Mouse (Mus musculus) CH12.LX (cell line): ENCODE measurements around the gene Anapc15.

Experiments used
- CHD2 ChIP-seq: IDR thresholded peaks from 2 replicates; pipeline ENCODE4 v1.6.1; 2011; ENCODE audit warnings: low read length, improper control_type of control experiment
- CTCF ChIP-seq, 2 experiments: IDR thresholded peaks in 1 of 2; conservative IDR thresholded peaks in 1 of 2; 2 replicates each; pipeline ENCODE4 v1.5.1; 2011 to 2012; ENCODE audit warnings: low read depth in 2 of 2, low read length in 2 of 2, improper control_type of control experiment in 1 of 2, inconsistent platforms in 1 of 2, mild to moderate bottlenecking in 1 of 2, moderate library complexity in 1 of 2
- JUN ChIP-seq: IDR thresholded peaks from 2 replicates; pipeline ENCODE4 v1.6.1; 2011; ENCODE audit warnings: low read depth, mild to moderate bottlenecking, low read length, improper control_type of control experiment, moderate library complexity; ENCODE audit not compliant: insufficient read depth
- MXI1 ChIP-seq: IDR thresholded peaks from 2 replicates; pipeline ENCODE4 v1.6.1; 2011; ENCODE audit warnings: mild to moderate bottlenecking, low read depth, low read length, improper control_type of control experiment
- POLR2A ChIP-seq: IDR thresholded peaks from 2 replicates; pipeline ENCODE4 v1.6.1; 2011; ENCODE audit warnings: low read depth, mild to moderate bottlenecking, improper control_type of control experiment, low read length
- RAD21 ChIP-seq: IDR thresholded peaks from 2 replicates; pipeline ENCODE4 v1.6.1; 2011; ENCODE audit warnings: low read depth, mild to moderate bottlenecking, low read length, improper control_type of control experiment, moderate library complexity
- SIN3A ChIP-seq: IDR thresholded peaks from 2 replicates; pipeline ENCODE4 v1.6.1; 2012; ENCODE audit warnings: low read length, improper control_type of control experiment, inconsistent platforms
- SMC3 ChIP-seq: IDR thresholded peaks from 2 replicates; pipeline ENCODE4 v1.6.1; 2011; ENCODE audit warnings: low read depth, low read length, improper control_type of control experiment
- UBTF ChIP-seq: IDR thresholded peaks from 2 replicates; pipeline ENCODE4 v1.6.1; 2012; ENCODE audit warnings: low read depth, mild to moderate bottlenecking, inconsistent platforms, low read length, improper control_type of control experiment, moderate library complexity
- USF1 ChIP-seq: IDR thresholded peaks from 2 replicates; pipeline ENCODE4 v1.6.1; 2014; ENCODE audit warnings: low read depth, mild to moderate bottlenecking, inconsistent platforms, low read length, improper control_type of control experiment
- ZMIZ1 ChIP-seq: IDR thresholded peaks from 2 replicates; pipeline ENCODE4 v1.6.1; 2012; ENCODE audit warnings: low read depth, mild to moderate bottlenecking, inconsistent platforms, low read length, improper control_type of control experiment
- ZNF384 ChIP-seq: IDR thresholded peaks from 2 replicates; pipeline ENCODE4 v1.6.1; 2012; ENCODE audit warnings: low read depth, low read length, improper control_type of control experiment, inconsistent platforms

DNA sequence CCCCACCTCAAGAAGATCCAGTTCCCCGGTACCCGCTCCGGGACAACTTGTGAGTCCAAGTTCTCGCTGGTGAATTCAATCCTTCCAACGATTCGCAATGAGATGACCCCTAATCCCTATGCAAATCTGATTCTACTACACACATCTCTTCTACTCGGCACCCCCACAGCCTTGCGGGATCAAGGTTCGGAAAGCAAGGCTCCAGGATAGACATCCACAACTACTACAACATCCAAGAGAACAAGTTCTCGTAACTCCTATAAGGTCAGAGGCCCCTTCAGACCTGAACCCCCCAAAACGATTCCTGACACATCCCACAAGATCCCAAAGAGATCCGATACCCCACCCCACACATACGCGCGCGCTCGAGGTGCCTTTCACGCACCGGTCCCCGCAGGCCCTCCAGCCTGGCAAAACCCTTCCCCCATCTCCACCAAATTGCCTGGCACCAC, 26.3 kb upstream of the Anapc15 start:
- TF ChIP-seq POLR2A, result no peak
- no peak for TF ChIP-seq ZMIZ1
- TF ChIP-seq UBTF, result no peak
- TF ChIP-seq ZNF384, result no peak
- no peak for TF ChIP-seq CTCF (conservative IDR thresholded peaks at IDR 0.05 in 1 of 2, IDR thresholded peaks at IDR 0.05 in 1 of 2; ENCODE audit: low read depth in 2 of 2, low read length in 2 of 2)
- TF ChIP-seq RAD21, result no peak
- TF ChIP-seq JUN, result no peak
- TF ChIP-seq SMC3, result no peak
- TF ChIP-seq MXI1, result no peak; the same call in 1 of the 2 replicates
- no peak for TF ChIP-seq SIN3A
- no peak for TF ChIP-seq CHD2
- no peak for TF ChIP-seq USF1
